Mouse (Mus musculus) forebrain, embryonic 13.5 days (tissue): ENCODE measurements at regions not wholly inside any gene's neighbourhood (a gene's known extent, or its start where the extent isn't known, plus 50 kb on each side); places are given as distances from the start of the nearest gene placed in this dataset.

Source experiments
- ATAC-seq: fragments of 200-750 bp; cut with Nextera tagmentation; 2 replicates; pipeline ENCODE4 v1.8.0; 2017
- H3K27ac ChIP-seq: fragments of 300-500 bp; sonication (generic); 2 replicates; pipeline ENCODE4 v1.5.1; 2015; ENCODE audit warnings: inconsistent platforms, mild to moderate bottlenecking, moderate library complexity
- H3K27me3 ChIP-seq: fragments of 300-500 bp; sonication (generic); 2 replicates; pipeline ENCODE4 v1.6.1; 2015; ENCODE audit warnings: mild to moderate bottlenecking, inconsistent platforms
- H3K36me3 ChIP-seq: fragments of 300-500 bp; sonication (generic); 2 replicates; pipeline ENCODE4 v1.6.1; 2015; ENCODE audit warnings: mild to moderate bottlenecking, inconsistent platforms; ENCODE audit not compliant: poor library complexity, severe bottlenecking
- H3K4me1 ChIP-seq: fragments of 300-500 bp; sonication (generic); 2 replicates; pipeline ENCODE4 v1.6.1; 2015; ENCODE audit warnings: inconsistent platforms
- H3K4me2 ChIP-seq: fragments of 300-500 bp; sonication (generic); 2 replicates; pipeline ENCODE4 v1.6.1; 2015; ENCODE audit warnings: inconsistent platforms, mild to moderate bottlenecking, moderate library complexity
- H3K4me3 ChIP-seq: fragments of 300-500 bp; sonication (generic); 2 replicates; pipeline ENCODE4 v1.5.1; 2015; ENCODE audit warnings: mild to moderate bottlenecking, inconsistent platforms
- H3K9ac ChIP-seq: fragments of 300-500 bp; sonication (generic); 2 replicates; pipeline ENCODE4 v1.6.1; 2015; ENCODE audit warnings: mild to moderate bottlenecking, inconsistent platforms
- H3K9me3 ChIP-seq: fragments of 300-500 bp; sonication (generic); replicated peaks from 2 replicates; pipeline ENCODE4 v1.6.1; 2016; ENCODE audit warnings: inconsistent platforms
- WGBS: fragments of 180-500 bp; shearing (Covaris S2); methylation state at CpG from one replicate; pipeline ENCODE4 v1.1.7; 2015; 5-methylcytosine and 5-hydroxymethylcytosine counted together

- no peak for ATAC-seq
- Histone ChIP-seq H3K4me1 (peaks cover 30% of the 10 kb centered on the region), H3K36me3 (no peaks in the 10 kb centered on the region), H3K9me3 (no peaks in the 10 kb centered on the region), H3K27me3 (peaks cover 5% of the 10 kb centered on the region), H3K4me3 (no peak overlapping the region), H3K27ac (no peak overlapping the region), H3K9ac (no peak overlapping the region), H3K4me2 (no peak overlapping the region)
- WGBS, result 76% methylated on average over 3 of the region's 3 CpGs
These were observed 68.9 kb downstream of the Tex29 start for GRCm38 (mm10) chr8:11909146-11909545.

- no peak overlapping the region for H3K4me3 ChIP-seq
- no peaks in the 10 kb centered on the region for H3K36me3 ChIP-seq
- no peaks in the 10 kb centered on the region; the same call in 1 of the 2 replicates for H3K27me3 ChIP-seq
- peaks cover 48% of the 10 kb centered on the region for H3K4me1 ChIP-seq
- 59% methylated on average over 18 of the region's 18 CpGs for WGBS
- H3K9ac ChIP-seq, result no peak overlapping the region
- peak; percentile 37; the same call in 1 of the 2 replicates for ATAC-seq
- H3K4me2 ChIP-seq, result peak overlapping the region; percentile 55
- peak overlapping the region; percentile 76 for H3K27ac ChIP-seq
- H3K9me3 ChIP-seq, result no peaks in the 10 kb centered on the region
These were observed 71.6 kb downstream of the Tex29 start for GRCm38 (mm10) chr8:11911639-11912450.

GRCm38 (mm10) chr8:11912451-11913128, 72.3 kb downstream of the Tex29 start:
- peaks cover 48% of the 10 kb centered on the region for H3K4me1 ChIP-seq
- H3K4me2 ChIP-seq, result peak overlapping the region; percentile 55
- no peaks in the 10 kb centered on the region; the same call in 1 of the 2 replicates for H3K27me3 ChIP-seq
- H3K9me3 ChIP-seq, result no peaks in the 10 kb centered on the region
- H3K27ac ChIP-seq, result peak overlapping the region; percentile 76
- ATAC-seq, result peak; percentile 52
- peak overlapping the region; percentile 29 for H3K4me3 ChIP-seq
- no peaks in the 10 kb centered on the region for H3K36me3 ChIP-seq
- H3K9ac ChIP-seq, result peak overlapping the region; percentile 37; the same call in 1 of the 2 replicates
- 22% methylated on average over 17 of the region's 17 CpGs for WGBS

- 43% methylated on average over 12 of the region's 12 CpGs for WGBS
- H3K4me3 ChIP-seq, result peak overlapping the region; percentile 29
- no peaks in the 10 kb centered on the region; the same call in 1 of the 2 replicates for H3K27me3 ChIP-seq
- H3K9ac ChIP-seq, result peak overlapping the region; percentile 37
- peaks cover 48% of the 10 kb centered on the region for H3K4me1 ChIP-seq
- H3K4me2 ChIP-seq, result peak overlapping the region; percentile 55
- no peaks in the 10 kb centered on the region for H3K36me3 ChIP-seq
- H3K9me3 ChIP-seq, result no peaks in the 10 kb centered on the region
- H3K27ac ChIP-seq, result peak overlapping the region; percentile 76
- ATAC-seq, result peak; percentile 34
These were observed 73.0 kb downstream of the Tex29 start for GRCm38 (mm10) chr8:11913129-11913900.

- peak overlapping the region; percentile 55 for H3K4me2 ChIP-seq
- peak overlapping the region; percentile 37; the same call in 1 of the 2 replicates for H3K27ac ChIP-seq
- no peaks in the 10 kb centered on the region for H3K9me3 ChIP-seq
- ATAC-seq, result no peak
- whole genome bisulfite sequencing, result 11% methylated on average over 7 of the region's 7 CpGs
- H3K9ac ChIP-seq, result peak overlapping the region; percentile 37; the same call in 1 of the 2 replicates
- peaks cover 48% of the 10 kb centered on the region for H3K4me1 ChIP-seq
- peak overlapping the region; percentile 29 for H3K4me3 ChIP-seq
- H3K36me3 ChIP-seq, result no peaks in the 10 kb centered on the region
- no peaks in the 10 kb centered on the region; the same call in 1 of the 2 replicates for H3K27me3 ChIP-seq
These were observed 73.9 kb downstream of the Tex29 start for GRCm38 (mm10) chr8:11914131-11914530.

GRCm38 (mm10) chr8:11914681-11915474, 74.6 kb downstream of the Tex29 start:
- H3K4me3 ChIP-seq, result peak overlapping the region; percentile 29

GRCm38 (mm10) chr8:11915721-11916120, 75.4 kb downstream of the Tex29 start:
- H3K27me3 ChIP-seq, result no peaks in the 10 kb centered on the region; the same call in 1 of the 2 replicates
- ATAC-seq, result no peak
- 0 out of 2 replicates have a peak overlapping the region, but pooled peaks have one; percentile 29 for H3K4me3 ChIP-seq
- H3K36me3 ChIP-seq, result no peaks in the 10 kb centered on the region
- no peak overlapping the region for H3K9ac ChIP-seq
- H3K9me3 ChIP-seq, result no peaks in the 10 kb centered on the region
- H3K4me2 ChIP-seq, result peak overlapping the region; percentile 55
- 94% methylated on average over 11 of the region's 11 CpGs for WGBS
- H3K27ac ChIP-seq, result no peak overlapping the region
- peaks cover 48% of the 10 kb centered on the region for H3K4me1 ChIP-seq

More at GRCm38 (mm10) chr8:11914681-11915474, 74.6 kb downstream of the Tex29 start:
- no peaks in the 10 kb centered on the region; the same call in 1 of the 2 replicates for H3K27me3 ChIP-seq
- H3K9me3 ChIP-seq, result no peaks in the 10 kb centered on the region
- peak overlapping the region; percentile 36; the same call in 1 of the 2 replicates for H3K27ac ChIP-seq
- whole genome bisulfite sequencing, result 25% methylated on average over 19 of the region's 19 CpGs
- peak overlapping the region; percentile 55 for H3K9ac ChIP-seq
- ATAC-seq, result peak; percentile 60; the same call in 1 of the 2 replicates
- H3K4me2 ChIP-seq, result peak overlapping the region; percentile 55
- H3K4me1 ChIP-seq, result peaks cover 48% of the 10 kb centered on the region
- no peaks in the 10 kb centered on the region for H3K36me3 ChIP-seq

GRCm38 (mm10) chr8:11919876-11920275, 79.6 kb downstream of the Tex29 start:
- Histone ChIP-seq H3K27ac (no peak overlapping the region), H3K4me1 (peaks cover 11% of the 10 kb centered on the region), H3K36me3 (no peaks in the 10 kb centered on the region), H3K27me3 (no peaks in the 10 kb centered on the region; the same call in 1 of the 2 replicates), H3K4me3 (no peak overlapping the region), H3K9ac (no peak overlapping the region), H3K4me2 (no peak overlapping the region), H3K9me3 (no peaks in the 10 kb centered on the region)
- WGBS, result 86% methylated on average over 2 of the region's 2 CpGs
- ATAC-seq, result no peak

GRCm38 (mm10) chr8:11923115-11923514, 82.8 kb downstream of the Tex29 start:
- no peak overlapping the region for H3K9ac ChIP-seq
- ATAC-seq, result no peak
- H3K9me3 ChIP-seq, result no peaks in the 10 kb centered on the region
- no peak overlapping the region for H3K4me2 ChIP-seq
- no peaks in the 10 kb centered on the region for H3K4me1 ChIP-seq
- 80% methylated on average over 7 of the region's 7 CpGs for WGBS
- no peak overlapping the region for H3K4me3 ChIP-seq
- no peak overlapping the region for H3K27ac ChIP-seq
- H3K27me3 ChIP-seq, result no peaks in the 10 kb centered on the region
- H3K36me3 ChIP-seq, result no peaks in the 10 kb centered on the region

GRCm38 (mm10) chr8:11924165-11924564, 83.9 kb downstream of the Tex29 start:
- H3K27ac ChIP-seq, result no peak overlapping the region
- no peak overlapping the region for H3K4me2 ChIP-seq
- no peaks in the 10 kb centered on the region for H3K9me3 ChIP-seq
- H3K36me3 ChIP-seq, result no peaks in the 10 kb centered on the region
- no peak for ATAC-seq
- no peaks in the 10 kb centered on the region for H3K4me1 ChIP-seq
- 57% methylated on average over 11 of the region's 11 CpGs for WGBS
- H3K9ac ChIP-seq, result no peak overlapping the region
- no peaks in the 10 kb centered on the region for H3K27me3 ChIP-seq
- H3K4me3 ChIP-seq, result no peak overlapping the region

- Histone ChIP-seq H3K4me3 (no peak overlapping the region), H3K27ac (no peak overlapping the region), H3K9ac (no peak overlapping the region), H3K4me2 (0 out of 2 replicates have a peak overlapping the region, but pooled peaks have one; percentile 14), H3K36me3 (no peaks in the 10 kb centered on the region), H3K9me3 (no peaks in the 10 kb centered on the region), H3K4me1 (no peaks in the 10 kb centered on the region), H3K27me3 (no peaks in the 10 kb centered on the region)
- ATAC-seq, result peak; percentile 95
- WGBS, result 14% methylated on average over 6 of the region's 6 CpGs
These were observed 102.6 kb downstream of the Tex29 start for GRCm38 (mm10) chr8:11942892-11943332.
